Mouse (Mus musculus): ENCODE data around the gene Zcchc9. TPM values are rescaled to one million over a fixed set of nuclear protein-coding genes. Genes with fewer than 3 reads are reported as not detected.
A peak's percentile ranks its signal among the peaks of the same experiment; 100 is the strongest.

Zcchc9 gene
- 8.1 and 8.9 TPM in 2 replicates for polyA plus RNA-seq (2015; fragmentation: Nextera tagmentation; extraction: Ambion mirVana)

- no peaks in the 10 kb centered on the region for H3K27me3 ChIP-seq (ENCODE audit: control insufficient read depth, insufficient read depth, low read depth, low read length)
- peak within 1 kb of the TSS; percentile 98 for H3K4me3 ChIP-seq (ENCODE audit: low read depth, low read length)
- WGBS (ENCODE audit: insufficient replicate concordance) = 0% methylated on average over 50 of the region's 50 CpGs
- no peaks in the 10 kb centered on the region for H3K9me3 ChIP-seq (replicated peaks; ENCODE audit: control insufficient read depth, low read length)
- H3K4me2 ChIP-seq (ENCODE audit: low read depth, low read length) = peak within 1 kb of the TSS; percentile 77
- peaks cover 8% of the 10 kb centered on the region for H3K36me3 ChIP-seq (ENCODE audit: control insufficient read depth, insufficient read depth)
- ATAC-seq (ENCODE audit: low read depth) = peak; percentile 95
- peaks cover 8% of the 10 kb centered on the region for H3K4me1 ChIP-seq (ENCODE audit: control insufficient read depth, low read depth, low read length)
- H3K27ac ChIP-seq (ENCODE audit: low read length) = peak within 1 kb of the TSS; percentile 91
- H3K9ac ChIP-seq (ENCODE audit: low read depth, low read length) = peak within 1 kb of the TSS; percentile 96
Observed at GRCm38 (mm10) chr13:91807155-91807839, at the start of gene Zcchc9. Gene Zcchc9, minus strand, starts transcription at chr13:91807705.

GRCm38 (mm10) chr13:91854412-91854811 lies 46.9 kb upstream of the Zcchc9 start:
- Histone ChIP-seq H3K27ac (ENCODE audit: low read length) (no peak overlapping the region), H3K36me3 (ENCODE audit: control insufficient read depth, insufficient read depth) (no peaks in the 10 kb centered on the region), H3K4me1 (ENCODE audit: control insufficient read depth, low read depth, low read length) (no peaks in the 10 kb centered on the region), H3K27me3 (ENCODE audit: control insufficient read depth, insufficient read depth, low read depth, low read length) (no peaks in the 10 kb centered on the region), H3K9ac (ENCODE audit: low read depth, low read length) (no peak overlapping the region), H3K4me3 (ENCODE audit: low read depth, low read length) (no peak overlapping the region), H3K4me2 (ENCODE audit: low read depth, low read length) (no peak overlapping the region), H3K9me3 (replicated peaks; ENCODE audit: control insufficient read depth, low read length) (no peaks in the 10 kb centered on the region)
- no peak for ATAC-seq (ENCODE audit: low read depth)
- 47% methylated on average over 3 of the region's 3 CpGs for WGBS (ENCODE audit: insufficient replicate concordance)

GRCm38 (mm10) chr13:91827876-91828275 lies 20.4 kb upstream of the Zcchc9 start:
- Histone ChIP-seq H3K4me3 (ENCODE audit: low read depth, low read length) (no peak overlapping the region), H3K9me3 (replicated peaks; ENCODE audit: control insufficient read depth, low read length) (no peaks in the 10 kb centered on the region), H3K4me1 (ENCODE audit: control insufficient read depth, low read depth, low read length) (no peaks in the 10 kb centered on the region), H3K27ac (ENCODE audit: low read length) (no peak overlapping the region), H3K27me3 (ENCODE audit: control insufficient read depth, insufficient read depth, low read depth, low read length) (no peaks in the 10 kb centered on the region), H3K36me3 (ENCODE audit: control insufficient read depth, insufficient read depth) (no peaks in the 10 kb centered on the region), H3K4me2 (ENCODE audit: low read depth, low read length) (no peak overlapping the region), H3K9ac (ENCODE audit: low read depth, low read length) (no peak overlapping the region)
- ATAC-seq (ENCODE audit: low read depth) = no peak

- Histone ChIP-seq H3K4me2 (ENCODE audit: low read depth, low read length) (no peak overlapping the region), H3K9ac (ENCODE audit: low read depth, low read length) (no peak overlapping the region), H3K36me3 (ENCODE audit: control insufficient read depth, insufficient read depth) (no peaks in the 10 kb centered on the region), H3K9me3 (replicated peaks; ENCODE audit: control insufficient read depth, low read length) (no peaks in the 10 kb centered on the region), H3K27me3 (ENCODE audit: control insufficient read depth, insufficient read depth, low read depth, low read length) (no peaks in the 10 kb centered on the region), H3K27ac (ENCODE audit: low read length) (no peak overlapping the region), H3K4me1 (ENCODE audit: control insufficient read depth, low read depth, low read length) (no peaks in the 10 kb centered on the region), H3K4me3 (ENCODE audit: low read depth, low read length) (no peak overlapping the region)
- no peak for ATAC-seq (ENCODE audit: low read depth)
- 77% methylated on average over 2 of the region's 2 CpGs for WGBS (ENCODE audit: insufficient replicate concordance)
Observed at GRCm38 (mm10) chr13:91826066-91826465, 18.6 kb upstream of the Zcchc9 start.

GRCm38 (mm10) chr13:91824845-91825550 lies 17.5 kb upstream of the Zcchc9 start:
- WGBS (ENCODE audit: insufficient replicate concordance) = 59% methylated on average over 4 of the region's 4 CpGs
- no peak for ATAC-seq (ENCODE audit: low read depth)
- Histone ChIP-seq H3K27ac (ENCODE audit: low read length) (no peak overlapping the region), H3K4me1 (ENCODE audit: control insufficient read depth, low read depth, low read length) (no peaks in the 10 kb centered on the region), H3K9ac (ENCODE audit: low read depth, low read length) (no peak overlapping the region), H3K4me3 (ENCODE audit: low read depth, low read length) (no peak overlapping the region), H3K27me3 (ENCODE audit: control insufficient read depth, insufficient read depth, low read depth, low read length) (no peaks in the 10 kb centered on the region), H3K9me3 (replicated peaks; ENCODE audit: control insufficient read depth, low read length) (no peaks in the 10 kb centered on the region), H3K36me3 (ENCODE audit: control insufficient read depth, insufficient read depth) (no peaks in the 10 kb centered on the region), H3K4me2 (ENCODE audit: low read depth, low read length) (no peak overlapping the region)

DNA sequence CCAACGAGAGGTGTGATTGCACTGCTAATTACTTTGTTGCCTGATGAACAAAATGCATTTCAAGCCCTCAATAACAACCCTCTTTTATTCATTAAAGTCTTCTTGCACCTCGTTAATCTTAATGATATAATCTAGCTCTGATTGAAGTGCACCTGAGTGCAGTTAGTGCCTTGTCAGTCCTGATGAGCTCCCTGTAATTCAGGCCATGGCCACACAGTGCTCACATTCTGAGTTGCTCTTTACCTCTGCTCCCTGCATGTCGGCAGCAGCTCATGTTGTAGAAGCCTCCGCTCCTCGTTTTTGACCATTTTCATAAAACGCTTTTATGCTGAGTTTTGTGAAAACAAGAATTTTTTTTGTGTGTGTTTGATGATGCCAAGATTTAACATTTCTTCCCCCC lies 16.2 kb upstream of the Zcchc9 start:
- Histone ChIP-seq H3K36me3 (ENCODE audit: control insufficient read depth, insufficient read depth) (no peaks in the 10 kb centered on the region), H3K4me1 (ENCODE audit: control insufficient read depth, low read depth, low read length) (no peaks in the 10 kb centered on the region), H3K4me2 (ENCODE audit: low read depth, low read length) (no peak overlapping the region), H3K27ac (ENCODE audit: low read length) (no peak overlapping the region), H3K4me3 (ENCODE audit: low read depth, low read length) (no peak overlapping the region), H3K9me3 (replicated peaks; ENCODE audit: control insufficient read depth, low read length) (no peaks in the 10 kb centered on the region), H3K9ac (ENCODE audit: low read depth, low read length) (no peak overlapping the region), H3K27me3 (ENCODE audit: control insufficient read depth, insufficient read depth, low read depth, low read length) (no peaks in the 10 kb centered on the region)
- no peak for ATAC-seq (ENCODE audit: low read depth)
- 66% methylated on average over 6 of the region's 6 CpGs for WGBS (ENCODE audit: insufficient replicate concordance)

DNA sequence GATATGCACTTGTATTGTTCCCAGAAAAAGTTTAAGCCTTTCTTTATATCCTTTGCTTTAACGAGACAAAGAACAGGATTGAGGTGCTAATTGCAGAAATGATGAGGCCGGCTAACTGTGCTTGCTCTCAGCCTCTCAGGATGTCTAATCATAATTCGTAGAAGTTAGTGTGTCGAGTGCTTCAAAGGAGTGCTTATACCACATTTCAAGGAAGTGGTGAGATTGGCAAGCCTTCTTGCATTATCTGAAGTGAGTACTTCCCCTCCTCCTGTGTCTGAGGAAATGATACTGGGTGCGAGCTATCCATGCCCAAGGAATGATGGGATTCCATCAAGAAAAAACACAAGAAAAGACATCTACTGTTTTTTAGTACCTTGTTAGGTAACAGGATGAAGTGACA lies 7.2 kb upstream of the Zcchc9 start:
- Histone ChIP-seq H3K4me3 (ENCODE audit: low read depth, low read length) (no peak overlapping the region), H3K4me2 (ENCODE audit: low read depth, low read length) (no peak overlapping the region), H3K4me1 (ENCODE audit: control insufficient read depth, low read depth, low read length) (no peaks in the 10 kb centered on the region), H3K9me3 (replicated peaks; ENCODE audit: control insufficient read depth, low read length) (no peaks in the 10 kb centered on the region), H3K27me3 (ENCODE audit: control insufficient read depth, insufficient read depth, low read depth, low read length) (no peaks in the 10 kb centered on the region), H3K9ac (ENCODE audit: low read depth, low read length) (no peak overlapping the region), H3K36me3 (ENCODE audit: control insufficient read depth, insufficient read depth) (no peaks in the 10 kb centered on the region), H3K27ac (ENCODE audit: low read length) (no peak overlapping the region)
- no peak for ATAC-seq (ENCODE audit: low read depth)
- 53% methylated on average over 5 of the region's 5 CpGs for WGBS (ENCODE audit: insufficient replicate concordance)

- Histone ChIP-seq H3K4me2 (ENCODE audit: low read depth, low read length) (no peak overlapping the region), H3K27me3 (ENCODE audit: control insufficient read depth, insufficient read depth, low read depth, low read length) (no peaks in the 10 kb centered on the region), H3K9me3 (replicated peaks; ENCODE audit: control insufficient read depth, low read length) (no peaks in the 10 kb centered on the region), H3K36me3 (ENCODE audit: control insufficient read depth, insufficient read depth) (peaks cover 4% of the 10 kb centered on the region), H3K9ac (ENCODE audit: low read depth, low read length) (no peak overlapping the region), H3K4me3 (ENCODE audit: low read depth, low read length) (no peak overlapping the region), H3K27ac (ENCODE audit: low read length) (no peak overlapping the region), H3K4me1 (ENCODE audit: control insufficient read depth, low read depth, low read length) (peaks cover 8% of the 10 kb centered on the region)
- ATAC-seq (ENCODE audit: low read depth) = no peak
- 27% methylated on average over 2 of the region's 2 CpGs for WGBS (ENCODE audit: insufficient replicate concordance)
Observed at GRCm38 (mm10) chr13:91809476-91809875, 2.0 kb upstream of the Zcchc9 start.

DNA sequence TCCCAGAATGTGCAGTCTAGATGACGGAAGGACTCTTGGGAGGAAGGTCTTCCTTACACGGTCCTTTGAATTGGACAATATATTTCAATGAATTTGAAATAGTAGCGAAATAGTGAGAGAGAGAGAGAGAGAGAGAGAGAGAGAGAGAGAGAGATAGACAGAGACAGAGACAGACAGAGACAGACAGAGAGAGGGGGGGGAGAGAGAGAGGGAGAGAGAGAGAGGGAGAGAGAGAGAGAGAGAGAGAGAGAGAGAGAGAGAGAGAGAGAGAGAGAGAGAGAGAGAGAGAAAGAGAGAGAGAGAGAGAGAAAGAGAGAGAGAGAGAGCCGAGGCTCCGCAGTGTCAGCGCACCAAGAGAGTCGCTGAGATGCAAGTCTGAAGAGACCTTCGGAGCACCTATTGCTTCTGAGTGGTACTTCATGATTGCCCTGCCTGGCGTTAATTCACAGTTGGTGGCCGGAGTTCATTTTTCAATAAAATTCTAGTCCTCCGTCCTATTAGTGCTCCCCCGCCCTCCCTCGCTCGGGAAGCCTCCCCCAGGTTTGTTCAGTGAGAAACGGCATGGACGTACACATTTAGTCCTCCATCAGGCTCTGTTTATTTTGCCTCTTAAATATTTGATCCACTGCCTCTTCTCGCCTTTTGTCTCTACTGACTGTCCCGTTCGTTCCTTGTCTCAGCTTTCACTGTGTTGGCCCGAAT lies 520 bp upstream of the Zcchc9 start:
- no peak for ATAC-seq (ENCODE audit: low read depth)
- Histone ChIP-seq H3K27ac (ENCODE audit: low read length) (peak overlapping the region; percentile 91), H3K36me3 (ENCODE audit: control insufficient read depth, insufficient read depth) (peaks cover 8% of the 10 kb centered on the region), H3K9me3 (replicated peaks; ENCODE audit: control insufficient read depth, low read length) (no peaks in the 10 kb centered on the region), H3K9ac (ENCODE audit: low read depth, low read length) (peak overlapping the region; percentile 96), H3K4me1 (ENCODE audit: control insufficient read depth, low read depth, low read length) (peaks cover 8% of the 10 kb centered on the region), H3K27me3 (ENCODE audit: control insufficient read depth, insufficient read depth, low read depth, low read length) (no peaks in the 10 kb centered on the region), H3K4me3 (ENCODE audit: low read depth, low read length) (peak overlapping the region; percentile 98), H3K4me2 (ENCODE audit: low read depth, low read length) (peak overlapping the region; percentile 77)
- 22% methylated on average over 20 of the region's 20 CpGs for WGBS (ENCODE audit: insufficient replicate concordance)
